Mouse (Mus musculus): Measurements from ENCODE around the gene Foxe1. TPM values are rescaled to one million over a fixed set of nuclear protein-coding genes. Genes with fewer than 3 reads are reported as not detected.

Gene Foxe1
- polyA plus RNA-seq, 1 experiment from 2014 or later = not detected

- H3K4me1 ChIP-seq (ENCODE audit: control insufficient read depth, low read depth, low read length) = peaks cover 9% of the 10 kb centered on the region
- 17% methylated on average over 22 of the region's 22 CpGs for WGBS (ENCODE audit: insufficient replicate concordance)
- peak overlapping the region; percentile 64 for H3K4me2 ChIP-seq (ENCODE audit: low read depth, low read length)
- H3K27ac ChIP-seq (ENCODE audit: low read length) = no peak overlapping the region
- peak; percentile 70 for ATAC-seq (ENCODE audit: low read depth)
- peak overlapping the region; percentile 13; the same call in 1 of the 2 replicates for H3K9ac ChIP-seq (ENCODE audit: low read depth, low read length)
- H3K36me3 ChIP-seq (ENCODE audit: control insufficient read depth, insufficient read depth) = peaks cover 37% of the 10 kb centered on the region
- peaks cover 16% of the 10 kb centered on the region for H3K27me3 ChIP-seq (ENCODE audit: control insufficient read depth, insufficient read depth, low read depth, low read length)
- H3K9me3 ChIP-seq (replicated peaks; ENCODE audit: control insufficient read depth, low read length) = no peaks in the 10 kb centered on the region
- H3K4me3 ChIP-seq (ENCODE audit: low read depth, low read length) = peak overlapping the region; percentile 42
Observed at GRCm38 (mm10) chr4:46374869-46375368, 31.5 kb downstream of the Foxe1 start.

DNA sequence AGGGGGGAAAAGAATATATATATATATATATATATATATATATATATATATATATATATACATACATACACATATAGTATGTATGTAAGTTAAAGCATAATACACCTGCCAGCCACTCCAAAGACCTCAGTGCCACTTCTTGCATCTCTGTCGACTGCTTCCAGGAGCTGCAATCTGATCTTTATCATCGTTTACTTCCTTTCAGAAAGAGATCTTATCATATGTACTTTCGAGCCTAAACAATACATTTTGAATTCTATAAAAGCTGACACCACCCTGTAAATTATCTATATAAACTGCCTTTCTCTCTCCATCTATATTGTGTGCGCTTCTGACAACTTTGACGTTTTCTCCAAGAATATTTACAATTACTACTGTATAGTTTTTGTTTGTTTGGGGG is 45.1 kb downstream of the Foxe1 start:
- H3K27ac ChIP-seq (ENCODE audit: low read length) = peak overlapping the region; percentile 96
- 5% methylated on average over 5 of the region's 5 CpGs for WGBS (ENCODE audit: insufficient replicate concordance)
- H3K9ac ChIP-seq (ENCODE audit: low read depth, low read length) = peak overlapping the region; percentile 84
- H3K27me3 ChIP-seq (ENCODE audit: control insufficient read depth, insufficient read depth, low read depth, low read length) = no peaks in the 10 kb centered on the region
- H3K4me1 ChIP-seq (ENCODE audit: control insufficient read depth, low read depth, low read length) = peaks cover 23% of the 10 kb centered on the region
- no peak for ATAC-seq (ENCODE audit: low read depth)
- H3K36me3 ChIP-seq (ENCODE audit: control insufficient read depth, insufficient read depth) = peaks cover 46% of the 10 kb centered on the region
- H3K4me3 ChIP-seq (ENCODE audit: low read depth, low read length) = peak overlapping the region; percentile 74
- no peaks in the 10 kb centered on the region for H3K9me3 ChIP-seq (replicated peaks; ENCODE audit: control insufficient read depth, low read length)
- H3K4me2 ChIP-seq (ENCODE audit: low read depth, low read length) = peak overlapping the region; percentile 93

- peak within 1 kb of the TSS; percentile 84 for H3K9ac ChIP-seq (ENCODE audit: low read depth, low read length)
- peak within 1 kb of the TSS; percentile 74 for H3K4me3 ChIP-seq (ENCODE audit: low read depth, low read length)
- H3K9me3 ChIP-seq (replicated peaks; ENCODE audit: control insufficient read depth, low read length) = no peaks in the 10 kb centered on the region
- peak within 1 kb of the TSS; percentile 93 for H3K4me2 ChIP-seq (ENCODE audit: low read depth, low read length)
- ATAC-seq (ENCODE audit: low read depth) = peak; percentile 88
- H3K27me3 ChIP-seq (ENCODE audit: control insufficient read depth, insufficient read depth, low read depth, low read length) = no peaks in the 10 kb centered on the region
- H3K4me1 ChIP-seq (ENCODE audit: control insufficient read depth, low read depth, low read length) = peaks cover 25% of the 10 kb centered on the region
- 0% methylated on average over 56 of the region's 56 CpGs for WGBS (ENCODE audit: insufficient replicate concordance)
- H3K27ac ChIP-seq (ENCODE audit: low read length) = peak within 1 kb of the TSS; percentile 96
- peaks cover 46% of the 10 kb centered on the region for H3K36me3 ChIP-seq (ENCODE audit: control insufficient read depth, insufficient read depth)
Observed at GRCm38 (mm10) chr4:46389013-46389611, 45.7 kb downstream of the Foxe1 start, which contains the start of gene Trmo. TSS of gene Trmo (minus strand) at chr4:46389437.

- peaks cover 47% of the 10 kb centered on the region for H3K36me3 ChIP-seq (ENCODE audit: control insufficient read depth, insufficient read depth)
- peaks cover 30% of the 10 kb centered on the region for H3K4me1 ChIP-seq (ENCODE audit: control insufficient read depth, low read depth, low read length)
- ATAC-seq (ENCODE audit: low read depth) = no peak
- H3K27ac ChIP-seq (ENCODE audit: low read length) = peak overlapping the region; percentile 96
- peak overlapping the region; percentile 74 for H3K4me3 ChIP-seq (ENCODE audit: low read depth, low read length)
- no peaks in the 10 kb centered on the region for H3K27me3 ChIP-seq (ENCODE audit: control insufficient read depth, insufficient read depth, low read depth, low read length)
- no peaks in the 10 kb centered on the region for H3K9me3 ChIP-seq (replicated peaks; ENCODE audit: control insufficient read depth, low read length)
- peak overlapping the region; percentile 93 for H3K4me2 ChIP-seq (ENCODE audit: low read depth, low read length)
- WGBS (ENCODE audit: insufficient replicate concordance) = under 1% methylated on average over 24 of the region's 24 CpGs
- H3K9ac ChIP-seq (ENCODE audit: low read depth, low read length) = peak overlapping the region; percentile 84
Observed at GRCm38 (mm10) chr4:46389612-46390341, 46.4 kb downstream of the Foxe1 start.

- Histone ChIP-seq H3K36me3 (ENCODE audit: control insufficient read depth, insufficient read depth) (peaks cover 45% of the 10 kb centered on the region), H3K9ac (ENCODE audit: low read depth, low read length) (peak overlapping the region; percentile 84)
Observed at GRCm38 (mm10) chr4:46390390-46390970, 47.1 kb downstream of the Foxe1 start.

GRCm38 (mm10) chr4:46394388-46394787 is 51.0 kb downstream of the Foxe1 start:
- Histone ChIP-seq H3K4me1 (ENCODE audit: control insufficient read depth, low read depth, low read length) (peaks cover 68% of the 10 kb centered on the region), H3K4me2 (ENCODE audit: low read depth, low read length) (peak overlapping the region; percentile 44; the same call in 1 of the 2 replicates), H3K27ac (ENCODE audit: low read length) (peak overlapping the region; percentile 43; the same call in 1 of the 2 replicates), H3K36me3 (ENCODE audit: control insufficient read depth, insufficient read depth) (peaks cover 73% of the 10 kb centered on the region), H3K27me3 (ENCODE audit: control insufficient read depth, insufficient read depth, low read depth, low read length) (no peaks in the 10 kb centered on the region), H3K4me3 (ENCODE audit: low read depth, low read length) (peak overlapping the region; percentile 0; the same call in 1 of the 2 replicates), H3K9me3 (replicated peaks; ENCODE audit: control insufficient read depth, low read length) (no peaks in the 10 kb centered on the region), H3K9ac (ENCODE audit: low read depth, low read length) (peak overlapping the region; percentile 13; the same call in 1 of the 2 replicates)
- 82% methylated on average over 2 of the region's 2 CpGs for WGBS (ENCODE audit: insufficient replicate concordance)
- no peak for ATAC-seq (ENCODE audit: low read depth)

More at GRCm38 (mm10) chr4:46390390-46390970, 47.1 kb downstream of the Foxe1 start:
- Histone ChIP-seq H3K4me2 (ENCODE audit: low read depth, low read length) (peak overlapping the region; percentile 93), H3K27me3 (ENCODE audit: control insufficient read depth, insufficient read depth, low read depth, low read length) (no peaks in the 10 kb centered on the region), H3K9me3 (replicated peaks; ENCODE audit: control insufficient read depth, low read length) (no peaks in the 10 kb centered on the region), H3K27ac (ENCODE audit: low read length) (peak overlapping the region; percentile 96), H3K4me3 (ENCODE audit: low read depth, low read length) (peak overlapping the region; percentile 74), H3K4me1 (ENCODE audit: control insufficient read depth, low read depth, low read length) (peaks cover 33% of the 10 kb centered on the region)
- WGBS (ENCODE audit: insufficient replicate concordance) = 12% methylated on average over 9 of the region's 9 CpGs
- ATAC-seq (ENCODE audit: low read depth) = peak; percentile 41

DNA sequence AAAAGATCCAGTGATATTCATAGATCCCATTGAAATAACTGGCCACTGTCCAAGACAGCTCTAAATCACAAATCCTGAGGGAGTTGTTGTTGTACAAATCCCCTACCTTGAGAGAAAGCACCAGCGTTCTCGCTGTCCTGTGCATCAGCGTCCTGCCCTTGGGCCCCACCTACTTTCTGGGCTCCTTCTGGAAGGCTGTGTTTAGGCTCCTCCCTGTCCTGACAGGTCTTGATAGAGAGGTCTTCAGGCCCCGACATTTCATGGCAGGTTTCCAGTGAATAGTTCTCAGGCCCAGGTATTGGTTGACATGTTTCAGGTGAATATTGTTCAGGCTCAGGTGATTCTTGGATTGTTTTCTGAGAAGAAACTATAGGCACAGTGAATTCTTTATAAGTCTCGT is 52.3 kb downstream of the Foxe1 start:
- H3K27me3 ChIP-seq (ENCODE audit: control insufficient read depth, insufficient read depth, low read depth, low read length) = no peaks in the 10 kb centered on the region
- H3K4me2 ChIP-seq (ENCODE audit: low read depth, low read length) = peak overlapping the region; percentile 79
- WGBS (ENCODE audit: insufficient replicate concordance) = 26% methylated on average over 5 of the region's 5 CpGs
- peaks cover 87% of the 10 kb centered on the region for H3K36me3 ChIP-seq (ENCODE audit: control insufficient read depth, insufficient read depth)
- H3K4me3 ChIP-seq (ENCODE audit: low read depth, low read length) = peak overlapping the region; percentile 72
- peak overlapping the region; percentile 46 for H3K9ac ChIP-seq (ENCODE audit: low read depth, low read length)
- peaks cover 70% of the 10 kb centered on the region for H3K4me1 ChIP-seq (ENCODE audit: control insufficient read depth, low read depth, low read length)
- peak overlapping the region; percentile 90 for H3K27ac ChIP-seq (ENCODE audit: low read length)
- peak; percentile 91 for ATAC-seq (ENCODE audit: low read depth)
- no peaks in the 10 kb centered on the region for H3K9me3 ChIP-seq (replicated peaks; ENCODE audit: control insufficient read depth, low read length)

All from liver, embryonic 16.5 days (tissue).